Mouse (Mus musculus) cerebellum, adult 2 months (tissue): ENCODE data around the gene Cfap58.

ENCODE experiments used
- CTCF ChIP-seq: fragments of 200-500 bp; IDR thresholded peaks from 2 replicates; pipeline ENCODE4 v1.5.1; 2011; ENCODE audit warnings: low read depth, mild to moderate bottlenecking, control low read depth, low read length, moderate library complexity, borderline replicate concordance; ENCODE audit not compliant: insufficient read depth
- POLR2A ChIP-seq: fragments of 200-500 bp; IDR thresholded peaks from 2 replicates; pipeline ENCODE4 v1.6.1; 2011; ENCODE audit warnings: low read length, control low read depth, borderline replicate concordance; ENCODE audit not compliant: insufficient read depth

- no peak for TF ChIP-seq POLR2A
- TF ChIP-seq CTCF = no peak
Measured at GRCm38 (mm10) chr19:47934146-47934545, 3.3 kb upstream of the Cfap58 start.
